Mouse (Mus musculus) splenic B cell, adult 2 months (primary cell): ENCODE measurements around the gene Gm15217.

ENCODE experiments used
- DNase-seq: peaks from one replicate; pipeline ENCODE4 v3.0.0-alpha.2; 2011; ENCODE audit warnings: low read depth, low spot score
- H3K27me3 ChIP-seq: 2 replicates; pipeline ENCODE4 v1.6.1; 2012; ENCODE audit warnings: mild to moderate bottlenecking, low read length, moderate library complexity, mixed read lengths; ENCODE audit not compliant: control insufficient read depth, poor library complexity, insufficient read depth, severe bottlenecking
- H3K36me3 ChIP-seq: 2 replicates; pipeline ENCODE4 v1.6.1; 2012; ENCODE audit warnings: mild to moderate bottlenecking, low read length, moderate library complexity, mixed read lengths; ENCODE audit not compliant: control insufficient read depth, poor library complexity, insufficient read depth, severe bottlenecking

Gm15217 gene

DNA sequence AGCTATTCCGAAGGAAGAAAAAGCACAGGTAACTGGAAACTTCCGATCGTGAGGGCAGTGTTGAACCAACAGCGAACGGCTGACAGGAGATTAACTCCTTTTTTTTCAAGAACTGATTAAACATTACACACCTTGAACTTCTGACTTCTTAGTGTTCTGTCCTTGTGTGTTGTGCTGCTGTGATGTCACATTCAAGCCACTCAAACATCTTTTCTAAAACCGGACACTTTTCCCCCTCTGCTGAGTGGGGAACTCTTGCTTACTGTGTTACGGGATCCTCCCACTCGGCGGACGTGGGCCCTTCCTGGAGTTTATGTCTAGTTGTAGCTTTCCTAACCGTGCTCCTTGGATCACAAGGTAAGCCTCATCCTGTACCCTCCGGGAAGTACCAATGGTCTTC lies at the start of gene Gm15217:
Gene Gm15217 (plus strand): TSS at position 130 of the 400 bp plus-strand sequence.
- no peak for DNase-seq
- H3K36me3 ChIP-seq = no peaks in the 10 kb centered on the region
- H3K27me3 ChIP-seq = no peaks in the 10 kb centered on the region

DNA sequence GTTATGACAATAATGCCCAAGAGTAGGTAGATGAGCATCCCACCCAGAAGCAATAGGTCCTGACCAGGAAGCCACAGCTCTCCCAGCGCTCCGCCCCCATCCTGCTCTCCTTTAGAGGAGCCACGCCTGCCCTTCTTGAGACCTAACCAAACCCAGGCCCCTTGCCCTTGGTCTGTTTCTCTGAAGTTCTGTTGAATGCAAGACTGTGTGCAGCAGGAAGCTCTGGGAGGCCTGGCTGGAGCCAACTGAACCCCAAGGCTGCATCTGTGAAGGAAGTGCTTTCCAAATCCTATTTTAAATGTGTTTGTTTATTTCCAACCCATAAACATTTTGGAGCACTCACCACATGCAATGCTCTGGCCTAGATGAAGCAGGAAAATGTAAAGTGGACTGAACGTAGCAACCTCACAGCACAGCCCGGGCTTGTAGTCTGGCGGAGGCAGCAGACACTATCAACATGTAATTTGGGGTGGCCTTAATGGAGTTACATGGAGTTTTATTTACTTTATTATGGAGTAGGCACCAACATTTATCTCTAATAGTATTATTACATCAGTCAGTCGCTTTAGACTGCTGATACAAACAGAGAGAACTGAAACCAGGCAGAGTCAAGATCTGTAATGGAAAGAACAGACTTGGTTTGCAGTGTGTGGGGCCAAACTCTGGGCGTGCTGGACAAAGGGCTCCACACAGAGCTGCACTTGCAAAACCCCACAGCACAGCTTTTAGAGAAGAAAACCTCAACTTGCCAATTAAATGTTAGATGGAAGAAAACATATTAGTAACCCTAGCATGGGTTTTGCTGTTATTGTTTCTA lies 45.6 kb upstream of the Gm15217 start:
- H3K27me3 ChIP-seq = no peaks in the 10 kb centered on the region
- no peaks in the 10 kb centered on the region for H3K36me3 ChIP-seq
- no peak for DNase-seq

DNA sequence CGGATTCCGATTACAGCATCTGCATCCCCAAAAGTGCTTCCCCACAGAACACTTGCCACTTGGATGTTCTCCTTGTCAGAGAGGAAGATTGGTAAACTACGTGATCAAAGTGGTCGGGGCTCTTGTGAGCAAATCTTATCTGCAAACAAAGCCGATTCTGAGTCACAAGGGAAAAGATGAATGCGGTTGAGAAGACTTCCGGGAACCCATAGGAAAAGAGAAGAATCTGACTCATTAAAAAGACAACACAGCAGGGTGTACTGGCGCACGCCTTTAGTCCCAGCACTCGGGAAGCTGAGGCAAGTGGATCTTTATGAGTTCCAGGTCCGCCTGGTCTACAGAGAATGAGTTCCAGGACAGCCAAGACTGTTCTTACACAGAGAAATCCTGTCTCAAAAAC lies 40.4 kb upstream of the Gm15217 start:
- Histone ChIP-seq H3K36me3 (no peaks in the 10 kb centered on the region), H3K27me3 (no peaks in the 10 kb centered on the region)
- no peak for DNase-seq

DNA sequence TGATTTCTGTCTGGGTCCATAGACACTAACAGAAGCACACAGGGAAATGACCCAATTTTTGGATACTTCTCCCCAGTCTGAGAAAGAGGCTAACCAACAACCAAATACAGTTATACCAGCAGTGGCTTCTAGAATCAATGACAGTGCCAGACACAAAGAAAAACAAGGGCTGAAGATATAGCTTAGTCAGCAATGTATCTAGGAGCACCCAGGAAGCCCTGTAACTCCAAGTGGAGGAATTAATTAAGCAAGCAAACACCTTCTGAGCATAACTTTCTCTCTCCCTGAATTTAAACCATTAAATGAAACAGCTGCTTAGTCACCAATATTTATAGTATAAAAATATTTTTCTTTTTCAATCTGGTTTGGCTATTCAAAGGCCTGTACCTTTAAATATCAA lies 34.5 kb upstream of the Gm15217 start:
- no peaks in the 10 kb centered on the region for H3K36me3 ChIP-seq
- H3K27me3 ChIP-seq = no peaks in the 10 kb centered on the region
- DNase-seq = no peak

DNA sequence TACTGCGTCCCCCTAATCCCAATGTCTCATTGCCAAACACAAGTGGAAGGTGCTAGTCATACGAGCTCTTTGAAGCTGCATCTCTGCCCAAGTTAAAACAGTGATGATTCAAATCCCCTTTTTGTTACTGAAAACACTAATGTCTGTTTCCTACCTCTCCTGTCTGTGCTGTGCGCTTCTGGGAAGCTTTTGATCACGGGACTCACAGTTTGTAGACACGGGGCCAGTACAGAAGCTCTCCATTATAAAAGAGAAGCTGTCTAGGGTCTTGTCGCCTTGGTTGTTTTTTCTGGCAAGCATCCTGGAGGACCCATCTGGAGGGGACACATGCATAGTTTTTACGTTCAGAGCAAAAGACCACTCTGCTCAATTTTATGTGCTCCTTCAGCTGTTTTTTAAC lies 21.9 kb upstream of the Gm15217 start:
- Histone ChIP-seq H3K27me3 (no peaks in the 10 kb centered on the region), H3K36me3 (no peaks in the 10 kb centered on the region)
- no peak for DNase-seq

DNA sequence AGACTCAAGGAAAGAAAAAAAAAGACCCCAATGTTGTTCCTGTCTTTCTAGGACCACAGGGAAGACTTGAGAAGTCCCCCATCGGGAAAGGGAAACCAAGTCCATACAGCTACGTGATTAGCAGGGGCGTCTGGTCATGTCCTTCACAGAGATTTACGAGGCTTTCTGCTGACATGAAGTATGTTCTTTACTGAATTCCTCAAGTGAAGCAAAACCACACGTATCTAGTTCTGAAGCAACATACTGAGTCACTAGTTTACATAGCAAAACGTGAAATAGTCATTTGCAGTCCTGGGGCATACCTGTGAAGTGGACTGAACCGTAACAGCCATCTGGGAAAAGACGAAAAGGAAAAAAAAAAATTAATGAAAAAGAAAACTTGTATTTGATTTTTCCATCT lies 21.5 kb upstream of the Gm15217 start:
- DNase-seq = no peak
- Histone ChIP-seq H3K36me3 (no peaks in the 10 kb centered on the region), H3K27me3 (no peaks in the 10 kb centered on the region)

DNA sequence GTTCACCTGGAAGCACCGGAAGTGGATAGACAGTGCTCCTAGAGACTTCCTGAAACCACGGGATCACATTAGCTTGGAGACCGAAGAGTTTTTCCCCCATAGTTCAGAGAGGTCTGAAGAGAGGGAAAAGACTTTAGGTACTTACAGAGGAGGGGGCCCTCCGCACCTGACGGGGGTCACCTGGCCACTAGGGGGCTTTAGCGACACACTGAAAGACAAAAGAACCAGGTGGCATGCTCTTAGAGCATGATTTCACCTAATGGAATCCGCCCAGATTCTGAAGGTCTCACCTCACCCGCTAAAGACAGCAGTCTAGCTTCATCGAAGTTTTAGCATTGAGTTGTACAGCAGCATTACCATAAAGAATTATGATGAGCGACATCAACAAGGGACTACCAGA lies 16.0 kb upstream of the Gm15217 start:
- no peak for DNase-seq
- Histone ChIP-seq H3K27me3 (no peaks in the 10 kb centered on the region), H3K36me3 (no peaks in the 10 kb centered on the region)

DNA sequence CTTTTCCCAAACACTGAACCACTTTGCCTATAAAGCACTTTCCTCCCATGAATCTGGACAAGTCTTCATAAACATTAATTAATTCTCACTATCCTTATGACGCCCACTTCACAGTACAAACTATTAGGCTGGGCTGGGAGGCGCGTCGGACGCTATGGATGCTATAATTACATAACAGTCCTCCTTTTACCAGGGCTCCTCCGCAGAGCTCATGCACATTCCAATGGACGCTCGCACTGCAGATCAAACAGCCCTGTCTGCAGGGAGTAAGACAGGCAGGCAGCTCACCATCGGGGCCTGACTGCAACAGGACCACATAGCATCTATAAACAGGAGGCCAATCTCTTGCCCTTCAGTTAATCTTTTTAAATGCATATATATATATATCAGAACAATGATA lies 6.8 kb upstream of the Gm15217 start:
- DNase-seq = no peak
- Histone ChIP-seq H3K36me3 (no peaks in the 10 kb centered on the region), H3K27me3 (no peaks in the 10 kb centered on the region; the same call in 1 of the 2 replicates)

DNA sequence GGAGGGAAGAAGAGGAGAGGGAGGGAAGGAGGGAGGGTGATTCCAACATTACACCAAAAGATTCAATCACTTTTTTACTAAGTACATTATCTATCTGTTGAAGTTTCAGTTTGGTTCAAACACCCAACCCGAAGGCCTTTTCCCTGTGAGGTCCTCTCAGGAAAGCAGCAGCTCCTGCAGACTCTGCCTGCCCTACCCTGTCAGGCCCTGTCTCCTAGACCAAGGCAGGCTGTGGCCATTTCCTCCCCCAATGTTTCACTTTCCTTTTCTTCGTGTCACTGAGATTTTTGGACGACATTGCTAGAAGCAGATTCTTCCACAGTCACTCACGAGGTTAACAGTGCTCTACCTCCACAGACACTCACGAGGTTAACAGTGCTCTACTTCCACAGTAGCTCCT lies 3.4 kb upstream of the Gm15217 start:
- no peak for DNase-seq

DNA sequence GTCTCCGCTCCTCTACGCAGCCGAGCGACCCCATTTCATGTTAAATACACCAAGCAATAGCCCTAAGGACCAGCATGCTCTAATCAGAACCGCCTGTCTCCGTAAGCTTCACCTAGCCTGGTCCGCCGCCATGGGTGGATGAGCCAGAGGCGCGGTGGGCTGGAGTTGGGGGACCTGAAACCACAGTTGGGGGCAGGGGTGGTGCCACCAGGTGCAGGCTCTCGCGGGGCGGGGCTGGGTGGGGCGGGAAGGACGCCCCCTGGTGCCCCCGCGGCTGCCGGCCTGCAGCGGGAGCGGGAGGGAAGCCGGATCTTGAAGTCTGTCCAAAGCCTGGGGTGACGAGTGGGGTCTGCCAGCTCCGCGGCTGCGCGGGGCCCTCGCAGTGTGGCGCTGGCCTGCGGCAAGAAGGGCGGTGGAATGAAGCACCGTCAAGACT lies 1.1 kb downstream of the Gm15217 start:
- H3K27me3 ChIP-seq = no peaks in the 10 kb centered on the region
- no peaks in the 10 kb centered on the region for H3K36me3 ChIP-seq
- no peak for DNase-seq

More for the DNA sequence above, 3.4 kb upstream of the Gm15217 start:
- Histone ChIP-seq H3K36me3 (no peaks in the 10 kb centered on the region), H3K27me3 (no peaks in the 10 kb centered on the region)

DNA sequence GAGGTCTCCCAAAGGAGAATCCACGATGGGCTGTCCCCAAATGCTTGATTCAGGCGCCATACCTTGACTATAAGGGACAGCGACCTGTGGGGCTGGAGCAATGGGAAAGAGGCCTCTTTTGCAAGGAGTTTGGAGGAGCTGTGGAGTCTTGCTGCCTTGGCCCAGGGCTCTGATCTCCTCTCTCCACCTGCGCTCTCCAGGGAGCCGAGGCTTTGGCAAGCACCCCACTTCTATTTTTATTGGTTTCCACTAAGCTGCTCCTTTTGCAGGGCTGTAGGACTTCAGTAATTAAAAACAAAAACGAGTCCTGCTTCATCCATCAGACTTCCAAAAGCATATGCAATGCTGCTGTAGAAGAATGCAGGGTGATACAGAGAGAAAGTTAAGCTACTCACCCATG lies 2.2 kb downstream of the Gm15217 start:
- DNase-seq = no peak
- Histone ChIP-seq H3K36me3 (no peaks in the 10 kb centered on the region), H3K27me3 (no peaks in the 10 kb centered on the region)

DNA sequence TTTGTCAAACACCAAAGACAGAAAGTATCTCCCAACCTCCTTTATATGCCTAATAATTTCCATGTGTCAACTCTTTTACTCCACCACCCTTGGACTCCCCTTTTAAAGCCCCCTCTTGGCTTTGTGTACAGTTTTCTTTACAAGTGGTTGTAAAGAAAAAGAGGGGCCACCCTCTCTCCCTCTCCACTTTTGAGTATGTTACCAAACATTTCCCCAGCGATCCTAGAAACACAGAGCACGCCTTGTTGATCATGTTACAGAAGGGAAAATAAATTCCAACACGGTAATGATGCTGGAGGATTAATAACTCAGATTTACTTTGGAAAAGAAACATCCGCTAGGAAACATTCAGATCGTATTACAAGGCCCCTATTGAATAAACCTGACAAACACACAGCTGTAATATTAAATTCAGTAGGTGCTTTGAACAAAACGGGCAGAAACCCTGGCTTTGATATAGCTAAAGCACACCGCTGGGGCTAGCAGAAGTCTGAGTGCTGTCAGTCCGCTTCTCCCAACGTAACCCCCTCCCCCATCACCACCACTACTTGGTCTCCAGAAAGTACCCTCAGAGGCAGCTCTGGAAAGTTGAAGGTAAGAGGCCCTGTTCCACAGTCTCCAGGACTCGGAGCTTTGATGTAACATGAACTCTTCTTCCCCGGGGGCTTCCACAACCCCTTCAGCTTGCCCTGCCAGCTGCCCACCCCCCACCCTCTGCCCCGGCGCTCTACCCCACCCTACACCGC lies 5.9 kb downstream of the Gm15217 start:
- no peak for DNase-seq
- Histone ChIP-seq H3K36me3 (no peaks in the 10 kb centered on the region), H3K27me3 (no peaks in the 10 kb centered on the region)

DNA sequence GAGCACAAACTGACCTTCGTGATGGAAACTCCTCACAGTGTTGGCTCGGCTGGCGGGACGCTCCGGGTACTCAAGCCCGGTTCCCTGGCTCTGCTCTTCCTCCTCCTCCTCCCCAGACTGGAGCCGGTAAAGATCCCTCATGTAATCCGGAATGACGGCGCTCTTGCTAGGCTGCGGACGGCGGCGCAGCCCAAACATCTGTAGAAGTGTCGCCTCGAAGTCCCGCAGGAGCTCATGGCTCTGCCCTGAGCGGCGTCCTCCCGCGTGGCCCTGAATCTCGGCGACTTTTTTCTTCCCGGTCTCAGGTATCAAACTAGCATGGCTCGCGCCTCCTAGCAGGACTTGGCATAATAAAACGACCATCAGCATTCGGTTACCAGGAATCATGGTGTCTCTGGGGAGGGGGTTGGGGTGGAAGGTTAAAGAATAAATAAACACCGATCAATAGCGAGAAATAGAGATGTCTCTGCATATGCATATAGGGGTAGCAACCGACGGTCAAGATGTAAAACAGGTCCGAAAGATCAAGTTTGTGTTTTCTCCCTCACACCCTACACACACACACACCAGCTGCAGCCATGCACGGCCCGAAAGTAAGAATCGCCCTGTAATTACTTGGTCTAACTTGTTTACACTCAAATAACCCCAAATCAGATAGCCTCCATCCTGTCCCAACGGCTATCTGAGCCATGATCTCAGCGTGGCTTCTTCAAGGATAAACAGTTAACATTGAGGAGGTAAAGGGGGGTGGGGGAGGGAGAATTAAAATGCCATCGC lies 6.7 kb downstream of the Gm15217 start:
- Histone ChIP-seq H3K36me3 (no peaks in the 10 kb centered on the region), H3K27me3 (no peaks in the 10 kb centered on the region)
- DNase-seq = no peak

DNA sequence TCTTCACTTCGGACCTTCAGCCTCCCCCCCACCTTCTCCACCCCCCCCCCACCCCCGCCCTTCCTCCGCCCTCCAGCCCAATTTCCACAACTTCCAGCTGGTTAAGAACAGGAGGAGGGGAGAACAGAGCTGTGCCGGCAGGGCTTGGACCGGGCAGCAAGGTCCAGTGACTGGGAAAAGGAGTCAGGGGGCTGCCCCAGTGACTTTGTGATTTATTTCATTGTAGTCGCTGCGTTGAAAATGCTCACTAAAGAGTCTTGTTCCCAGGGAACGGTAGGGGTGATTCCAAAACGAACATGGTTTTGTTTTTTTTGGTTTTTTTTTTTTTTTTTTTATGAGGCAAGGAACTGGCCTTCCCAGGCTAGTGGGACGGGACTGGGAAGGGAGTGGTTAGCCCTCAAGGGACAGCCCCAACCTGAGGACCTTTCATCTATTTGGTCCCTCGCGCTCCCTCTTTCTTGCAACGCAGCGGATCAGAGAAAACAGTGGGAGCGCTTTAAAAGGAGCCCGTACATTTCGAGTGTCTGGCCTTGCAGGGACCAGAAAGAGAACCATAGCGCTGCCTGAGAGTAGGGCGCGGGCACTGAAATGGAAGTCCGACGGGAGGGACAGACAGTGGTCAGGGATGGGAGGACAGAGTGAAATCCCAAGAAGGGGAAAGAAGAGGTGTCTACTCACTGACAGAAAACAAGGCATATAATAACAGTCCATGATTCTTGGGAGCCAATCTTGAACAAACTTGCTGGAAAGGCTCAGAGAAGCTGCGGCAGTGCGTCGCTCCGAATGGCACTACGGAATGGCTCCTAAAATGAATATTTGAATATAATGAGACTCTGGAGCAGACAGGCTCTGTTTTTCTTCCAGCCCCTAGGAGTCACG lies 7.5 kb downstream of the Gm15217 start:
- Histone ChIP-seq H3K27me3 (no peaks in the 10 kb centered on the region; the same call in 1 of the 2 replicates), H3K36me3 (no peaks in the 10 kb centered on the region)
- no peak for DNase-seq
